Mouse (Mus musculus) erythroid progenitor cell, adult 5-6 weeks (primary cell): ENCODE data around the gene Lpgat1. TPM values are rescaled to one million over a fixed set of nuclear protein-coding genes. Genes with fewer than 3 reads are reported as not detected.

Experiments
- ATAC-seq: replicated peaks from 2 replicates; pipeline ENCODE4 v1.8.0; 2016; ENCODE audit warnings: moderate number of reproducible peaks, mild to moderate bottlenecking, moderate TSS enrichment, inconsistent platforms; ENCODE audit not compliant: poor library complexity, low FRiP score, severe bottlenecking
- total RNA-seq, 2 experiments: library from RNA; stranded (forward) in 1 of 2; stranded (reverse) in 1 of 2; fragments of 150-400 nt in 1 of 2; fragments of 186-747, 209-891 nt in 1 of 2; gene quantifications; 2 replicates each; pipeline versions ENCODE4 v1.2.3 to v1.2.4; 2015 to 2017; ENCODE audit warnings: low replicate concordance in 2 of 2

Lpgat1 gene
- total RNA-seq, 2 experiments from 2014 or later = 5.2 to 8.8 TPM

GRCm38 (mm10) chr1:191724385-191725061, 6.9 kb downstream of the Lpgat1 start:
- no peak for ATAC-seq

GRCm38 (mm10) chr1:191732623-191733022, 15.0 kb downstream of the Lpgat1 start:
- ATAC-seq = no peak

- ATAC-seq = no peak
Measured at GRCm38 (mm10) chr1:191733822-191734221, 16.2 kb downstream of the Lpgat1 start.

GRCm38 (mm10) chr1:191736425-191736824, 18.8 kb downstream of the Lpgat1 start:
- ATAC-seq = no peak

GRCm38 (mm10) chr1:191737871-191738270, 20.2 kb downstream of the Lpgat1 start:
- no peak for ATAC-seq

GRCm38 (mm10) chr1:191738726-191739125, 21.1 kb downstream of the Lpgat1 start:
- no peak for ATAC-seq

GRCm38 (mm10) chr1:191740587-191741361, 23.1 kb downstream of the Lpgat1 start:
- no peak for ATAC-seq

GRCm38 (mm10) chr1:191741635-191742034, 24.0 kb downstream of the Lpgat1 start:
- no peak for ATAC-seq

- ATAC-seq = no peak
Measured at GRCm38 (mm10) chr1:191748431-191748830, 30.8 kb downstream of the Lpgat1 start.

- ATAC-seq = no peak
Measured at GRCm38 (mm10) chr1:191756520-191757199, 39.0 kb downstream of the Lpgat1 start.

GRCm38 (mm10) chr1:191774106-191774505, 56.5 kb downstream of the Lpgat1 start:
- ATAC-seq = no peak

- ATAC-seq = no peak
Measured at GRCm38 (mm10) chr1:191775116-191775515, 57.5 kb downstream of the Lpgat1 start.

- ATAC-seq = no peak
Measured at GRCm38 (mm10) chr1:191777521-191777920, 59.9 kb downstream of the Lpgat1 start.

- no peak for ATAC-seq
Measured at GRCm38 (mm10) chr1:191780470-191780869, 62.8 kb downstream of the Lpgat1 start.

GRCm38 (mm10) chr1:191785108-191785507, 67.5 kb downstream of the Lpgat1 start:
- ATAC-seq = no peak

GRCm38 (mm10) chr1:191786255-191786654, 68.6 kb downstream of the Lpgat1 start:
- ATAC-seq = no peak

- ATAC-seq = no peak
Measured at GRCm38 (mm10) chr1:191787379-191787778, 69.7 kb downstream of the Lpgat1 start.

- ATAC-seq = no peak
Measured at GRCm38 (mm10) chr1:191792991-191793390, 75.4 kb downstream of the Lpgat1 start.

- no peak for ATAC-seq
Measured at GRCm38 (mm10) chr1:191793888-191794532, 76.4 kb downstream of the Lpgat1 start.

GRCm38 (mm10) chr1:191796238-191796896, 78.7 kb downstream of the Lpgat1 start:
- no peak for ATAC-seq
